Comparison of ENCODE assay signal across 9 mouse cellular contexts in genomic region chr4:58999686-59000085, GRCm38 (mm10). TPM values are rescaled to one million over a fixed set of nuclear protein-coding genes. Genes with fewer than 3 reads are reported as not detected.
DNase-seq lines count a peak whose midpoint lies in the region; TF ChIP-seq lines count a peak whose summit lies in the region.
"Had no signal": no experiment of that assay in that cellular context is flagged by ENCODE, and none has a peak within 500 bp of the region (broad histone marks: within the 10 kb centered on the region; RNA-seq: fewer than 3 reads in every experiment).

No protein-coding gene starts in this region.

- TF ChIP-seq CTCF in bone marrow, adult 2 months (IDR thresholded peaks at IDR 0.05; ENCODE audit: control insufficient read depth, insufficient read depth, low read length) = peak; percentile 90

- WGBS in bone marrow, adult 2 months = 2% methylated on average over 2 of the region's 2 CpGs

- DNase-seq in 3134 (ENCODE audit: extremely low read depth, insufficient read length, low spot score) = peak; percentile 39
- peak; percentile 86 for DNase-seq in CD4-positive, CD25-positive, alpha-beta regulatory T cell, adult 2 months (ENCODE audit: low read depth, low spot score)
- DNase-seq in forelimb bud, embryonic 11.5 days (ENCODE audit: low read depth, low spot score) = peak; percentile 76
- peak; percentile 87 for DNase-seq in kidney, postnatal 10 days
- DNase-seq in lung, adult 18-20 months = peak; percentile 71 to 73
- DNase-seq in right cerebral cortex, postnatal 14 days = peak; percentile 79
- peak; percentile 68 to 76 for DNase-seq in urinary bladder, postnatal 36 days (ENCODE audit: low spot score in 2 of 2)

- no peak for TF ChIP-seq POLR2A in bone marrow, adult 2 months (IDR thresholded peaks at IDR 0.05; ENCODE audit: borderline replicate concordance, control insufficient read depth, low read depth, low read length)

- no peaks in the 10 kb centered on the region for H3K4me1 ChIP-seq in bone marrow, adult 2 months (ENCODE audit: control insufficient read depth, insufficient read depth, low read length)

- H3K4me3 ChIP-seq in bone marrow, adult 2 months (replicated peaks; ENCODE audit: control insufficient read depth, low read depth, low read length) = no peak overlapping the region

- H3K27ac ChIP-seq in bone marrow, adult 2 months (ENCODE audit: control insufficient read depth, insufficient read depth, low read depth, low read length, poor library complexity) = no peak overlapping the region

RNA-seq across cellular contexts. Expression of gene Gm20503, which starts 3.3 kb away (rescaled TPM):
- polyA plus RNA-seq in bone marrow, adult 2 months (2011; ENCODE audit: insufficient read depth, insufficient read length, low replicate concordance, missing spikeins) = 16.2 TPM in 1 of 2 replicates, not detected in the other
- polyA plus RNA-seq: large intestine, adult 2 months had no signal

RNA-seq across cellular contexts. Expression of gene Dnajc25, which starts 4.8 kb away (rescaled TPM):
- polyA plus RNA-seq in bone marrow, adult 2 months (2011; ENCODE audit: insufficient read depth, insufficient read length, low replicate concordance, missing spikeins) = 6.9 and 7.3 TPM in 2 replicates

RNA-seq across cellular contexts. Expression of gene Ptgr1, which starts 12.8 kb away (rescaled TPM):
- polyA plus RNA-seq in bone marrow, adult 2 months (2011; ENCODE audit: insufficient read depth, insufficient read length, low replicate concordance, missing spikeins) = 5.9 and 12.4 TPM in 2 replicates

RNA-seq across cellular contexts. Expression of gene Gng10, which starts 35.2 kb away (rescaled TPM):
- polyA plus RNA-seq in bone marrow, adult 2 months (2011; ENCODE audit: insufficient read depth, insufficient read length, low replicate concordance, missing spikeins) = 8.4 and 20.3 TPM in 2 replicates

RNA-seq across cellular contexts. Expression of gene Zkscan16, which starts 56.3 kb away (rescaled TPM):
- not detected in 2 replicates for polyA plus RNA-seq in bone marrow, adult 2 months (2011; ENCODE audit: insufficient read depth, insufficient read length, low replicate concordance, missing spikeins)
